Mouse (Mus musculus) liver, embryonic 14.5 days (tissue): ENCODE data around the gene Cers5.

Source experiments
- CTCF ChIP-seq: IDR thresholded peaks from 2 replicates; pipeline ENCODE4 v1.5.1; 2016; ENCODE audit warnings: antibody characterized with exemption, low read depth, control low read depth
- EP300 ChIP-seq: IDR thresholded peaks from 2 replicates; pipeline ENCODE4 v1.6.1; 2016; ENCODE audit warnings: antibody characterized with exemption, low read depth

DNA sequence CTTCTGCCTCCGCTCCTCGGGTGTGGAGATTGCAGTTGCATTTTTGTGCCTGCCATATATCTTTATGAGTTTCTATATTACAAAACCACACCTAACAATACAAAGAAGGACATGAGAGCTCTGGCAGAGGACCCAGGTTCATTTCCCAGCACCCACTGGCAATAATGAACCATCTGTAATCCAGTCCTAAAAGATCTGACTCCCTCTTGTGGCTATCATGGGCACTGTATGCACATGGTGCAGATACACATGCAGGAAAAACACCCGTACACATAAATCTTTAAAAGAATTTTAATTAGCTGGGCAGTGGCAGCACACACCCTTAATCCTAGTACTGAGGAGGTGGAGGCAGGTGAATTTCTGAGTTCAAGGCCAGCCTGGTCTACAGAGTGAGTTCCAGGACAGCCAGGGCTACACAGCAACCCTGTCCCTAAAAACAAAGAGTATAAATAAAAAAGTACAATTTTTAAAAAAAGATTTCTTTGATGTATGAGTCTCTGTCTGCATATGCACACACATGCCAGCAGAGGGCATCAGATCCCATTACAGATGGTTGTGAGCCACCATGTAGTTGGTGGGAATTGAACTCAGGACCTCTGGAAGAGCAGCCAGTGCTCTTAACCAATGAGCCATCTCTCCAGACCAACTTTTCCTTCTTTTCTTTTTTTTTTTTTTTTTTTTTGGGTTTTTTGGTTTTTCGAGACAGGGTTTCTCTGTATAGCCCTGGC, 43.5 kb downstream of the Cers5 start:
- TF ChIP-seq CTCF = peak; percentile 46; the same call in 1 of the 2 replicates
- TF ChIP-seq EP300 = no peak
